Mouse (Mus musculus): ENCODE data around the gene Fgfbp1. TPM values are rescaled to one million over a fixed set of nuclear protein-coding genes. Genes with fewer than 3 reads are reported as not detected.

The Fgfbp1 gene
- total and polyA plus RNA-seq, 2 experiments from 2014 or later = 9.1 to 16.3 TPM

- ATAC-seq (ENCODE audit: low FRiP score) (no peak), DNase-seq (ENCODE audit: low spot score) (no peak)
- no peak overlapping the region for H3K4me3 ChIP-seq (ENCODE audit: low read depth, low read length)
- H3K36me3 ChIP-seq (ENCODE audit: insufficient read depth, low read length) = no peaks in the 10 kb centered on the region
- H3K27ac ChIP-seq (ENCODE audit: low read depth, low read length) = no peak overlapping the region
- H3K9me3 ChIP-seq (ENCODE audit: low read length) = no peaks in the 10 kb centered on the region
- no peaks in the 10 kb centered on the region for H3K4me1 ChIP-seq (ENCODE audit: insufficient read depth, low read length)
- no peak overlapping the region for H3K9ac ChIP-seq (replicated peaks; ENCODE audit: low read length, poor library complexity, severe bottlenecking)
- WGBS = 85% methylated on average over 2 of the region's 2 CpGs
- no peak for TF ChIP-seq CTCF (IDR thresholded peaks at IDR 0.05)
- H3K27me3 ChIP-seq (ENCODE audit: insufficient read depth, low read length) = no peaks in the 10 kb centered on the region
- no peak overlapping the region for H3K4me2 ChIP-seq (ENCODE audit: low read depth, low read length, poor library complexity, severe bottlenecking)
These were observed 10.4 kb downstream of the Fgfbp1 start for GRCm38 (mm10) chr5:43971156-43971555.

DNA sequence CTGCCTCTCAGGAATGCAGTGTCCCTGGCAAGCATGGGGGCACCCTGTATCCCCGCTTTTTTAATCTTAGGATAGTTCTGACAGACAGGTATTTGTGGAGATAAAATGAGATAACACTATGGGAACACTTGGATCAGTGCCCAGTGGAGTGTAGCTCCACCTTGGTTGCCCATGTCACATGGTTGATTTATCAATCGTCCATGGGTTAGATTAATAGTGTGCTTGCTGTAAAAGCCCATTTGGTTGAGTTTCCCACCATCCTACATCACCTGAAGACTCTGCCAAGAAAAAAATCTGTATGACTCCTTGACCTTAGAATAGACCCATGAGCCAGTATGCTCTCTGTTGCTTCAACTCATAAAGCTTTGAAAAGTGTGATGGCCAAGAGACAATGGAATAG is 11.0 kb downstream of the Fgfbp1 start:
- no peak overlapping the region for H3K4me3 ChIP-seq (ENCODE audit: low read depth, low read length)
- H3K9me3 ChIP-seq (ENCODE audit: low read length) = no peaks in the 10 kb centered on the region
- ATAC-seq (ENCODE audit: low FRiP score) (no peak), DNase-seq (ENCODE audit: low spot score) (no peak)
- no peaks in the 10 kb centered on the region for H3K27me3 ChIP-seq (ENCODE audit: insufficient read depth, low read length)
- no peaks in the 10 kb centered on the region for H3K4me1 ChIP-seq (ENCODE audit: insufficient read depth, low read length)
- no peak overlapping the region for H3K9ac ChIP-seq (replicated peaks; ENCODE audit: low read length, poor library complexity, severe bottlenecking)
- TF ChIP-seq CTCF (IDR thresholded peaks at IDR 0.05) = no peak
- no peak overlapping the region for H3K4me2 ChIP-seq (ENCODE audit: low read depth, low read length, poor library complexity, severe bottlenecking)
- no peak overlapping the region for H3K27ac ChIP-seq (ENCODE audit: low read depth, low read length)
- whole genome bisulfite sequencing = 86% methylated on average over 2 of the region's 2 CpGs
- no peaks in the 10 kb centered on the region for H3K36me3 ChIP-seq (ENCODE audit: insufficient read depth, low read length)

GRCm38 (mm10) chr5:43968634-43969033 is 12.9 kb downstream of the Fgfbp1 start:
- no peak overlapping the region for H3K4me3 ChIP-seq (ENCODE audit: low read depth, low read length)
- no peak for TF ChIP-seq CTCF (IDR thresholded peaks at IDR 0.05)
- no peak overlapping the region for H3K9ac ChIP-seq (replicated peaks; ENCODE audit: low read length, poor library complexity, severe bottlenecking)
- no peaks in the 10 kb centered on the region for H3K9me3 ChIP-seq (ENCODE audit: low read length)
- H3K4me2 ChIP-seq (ENCODE audit: low read depth, low read length, poor library complexity, severe bottlenecking) = no peak overlapping the region
- WGBS = 66% methylated on average over 2 of the region's 2 CpGs
- H3K27ac ChIP-seq (ENCODE audit: low read depth, low read length) = no peak overlapping the region
- DNase-seq (ENCODE audit: low spot score) (no peak), ATAC-seq (ENCODE audit: low FRiP score) (no peak)
- H3K36me3 ChIP-seq (ENCODE audit: insufficient read depth, low read length) = no peaks in the 10 kb centered on the region
- H3K4me1 ChIP-seq (ENCODE audit: insufficient read depth, low read length) = no peaks in the 10 kb centered on the region
- H3K27me3 ChIP-seq (ENCODE audit: insufficient read depth, low read length) = no peaks in the 10 kb centered on the region

GRCm38 (mm10) chr5:43961056-43961455 is 20.5 kb downstream of the Fgfbp1 start:
- no peak for TF ChIP-seq CTCF (IDR thresholded peaks at IDR 0.05)
- Histone ChIP-seq H3K4me1 (ENCODE audit: insufficient read depth, low read length) (no peaks in the 10 kb centered on the region), H3K9me3 (ENCODE audit: low read length) (no peaks in the 10 kb centered on the region), H3K27ac (ENCODE audit: low read depth, low read length) (no peak overlapping the region), H3K27me3 (ENCODE audit: insufficient read depth, low read length) (no peaks in the 10 kb centered on the region), H3K4me3 (ENCODE audit: low read depth, low read length) (no peak overlapping the region), H3K4me2 (ENCODE audit: low read depth, low read length, poor library complexity, severe bottlenecking) (no peak overlapping the region), H3K36me3 (ENCODE audit: insufficient read depth, low read length) (no peaks in the 10 kb centered on the region), H3K9ac (replicated peaks; ENCODE audit: low read length, poor library complexity, severe bottlenecking) (no peak overlapping the region)
- no peak for DNase-seq (ENCODE audit: low spot score)
- 90% methylated on average over 3 of the region's 3 CpGs for WGBS
- ATAC-seq (ENCODE audit: low FRiP score) = no peak

DNA sequence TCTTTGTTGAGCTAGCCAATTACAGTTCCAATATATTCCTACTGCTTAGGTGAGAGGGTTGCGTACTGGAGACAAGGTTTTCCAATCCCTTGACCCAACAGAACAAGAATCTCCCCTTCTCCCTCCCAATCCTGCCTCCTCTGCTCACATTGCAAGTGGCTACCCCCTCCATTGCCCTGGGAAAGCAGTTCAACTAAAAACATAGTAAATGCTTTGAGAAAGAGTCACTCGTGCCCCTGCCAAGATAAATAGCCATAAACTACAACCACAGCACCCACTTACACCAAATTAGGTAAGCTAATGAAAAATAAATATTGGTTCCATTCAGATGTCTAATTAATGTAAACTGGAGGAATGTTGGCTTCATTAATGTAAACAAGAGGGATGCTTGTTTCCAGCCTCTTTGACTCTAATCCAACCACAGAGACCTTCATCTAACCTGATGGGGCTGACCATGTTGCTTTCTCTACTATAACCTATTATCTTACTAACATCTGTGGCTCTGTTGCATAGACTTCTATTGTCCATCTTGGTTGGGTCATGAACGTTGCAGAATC is 21.6 kb downstream of the Fgfbp1 start:
- H3K4me2 ChIP-seq (ENCODE audit: low read depth, low read length, poor library complexity, severe bottlenecking) = no peak overlapping the region
- TF ChIP-seq CTCF (IDR thresholded peaks at IDR 0.05) = no peak
- DNase-seq (ENCODE audit: low spot score) = no peak
- H3K4me3 ChIP-seq (ENCODE audit: low read depth, low read length) = no peak overlapping the region
- H3K9me3 ChIP-seq (ENCODE audit: low read length) = no peaks in the 10 kb centered on the region
- no peaks in the 10 kb centered on the region for H3K4me1 ChIP-seq (ENCODE audit: insufficient read depth, low read length)
- H3K9ac ChIP-seq (replicated peaks; ENCODE audit: low read length, poor library complexity, severe bottlenecking) = no peak overlapping the region
- WGBS = 79% methylated on average over 3 of the region's 3 CpGs
- H3K36me3 ChIP-seq (ENCODE audit: insufficient read depth, low read length) = no peaks in the 10 kb centered on the region
- no peak overlapping the region for H3K27ac ChIP-seq (ENCODE audit: low read depth, low read length)
- no peaks in the 10 kb centered on the region for H3K27me3 ChIP-seq (ENCODE audit: insufficient read depth, low read length)
- no peak for ATAC-seq (ENCODE audit: low FRiP score)

- no peak for TF ChIP-seq CTCF (IDR thresholded peaks at IDR 0.05)
- no peaks in the 10 kb centered on the region for H3K27me3 ChIP-seq (ENCODE audit: insufficient read depth, low read length)
- WGBS = 67% methylated on average over 1 of the region's 1 CpGs
- no peak overlapping the region for H3K4me2 ChIP-seq (ENCODE audit: low read depth, low read length, poor library complexity, severe bottlenecking)
- H3K9me3 ChIP-seq (ENCODE audit: low read length) = no peaks in the 10 kb centered on the region
- DNase-seq (ENCODE audit: low spot score) (no peak), ATAC-seq (ENCODE audit: low FRiP score) (no peak)
- no peak overlapping the region for H3K27ac ChIP-seq (ENCODE audit: low read depth, low read length)
- H3K36me3 ChIP-seq (ENCODE audit: insufficient read depth, low read length) = no peaks in the 10 kb centered on the region
- no peak overlapping the region for H3K4me3 ChIP-seq (ENCODE audit: low read depth, low read length)
- peaks cover under 1% of the 10 kb centered on the region; the same call in 1 of the 2 replicates for H3K4me1 ChIP-seq (ENCODE audit: insufficient read depth, low read length)
- H3K9ac ChIP-seq (replicated peaks; ENCODE audit: low read length, poor library complexity, severe bottlenecking) = no peak overlapping the region
These were observed 28.3 kb downstream of the Fgfbp1 start for GRCm38 (mm10) chr5:43953241-43953640.
